Mouse (Mus musculus) testis, adult 2 months (tissue): ENCODE results near the gene Dnaja3. TPM values are rescaled to one million over a fixed set of nuclear protein-coding genes. Genes with fewer than 3 reads are reported as not detected.

ENCODE experiments used
- H3K27ac ChIP-seq: fragments of 200-500 bp; 2 replicates; pipeline ENCODE4 v1.5.1; 2012; ENCODE audit warnings: low read depth, low read length; ENCODE audit not compliant: control insufficient read depth, insufficient read depth
- H3K27me3 ChIP-seq: fragments of 200-500 bp; 2 replicates; pipeline ENCODE4 v1.6.1; 2012; ENCODE audit warnings: mild to moderate bottlenecking, low read length, moderate library complexity; ENCODE audit not compliant: control insufficient read depth, insufficient read depth
- H3K36me3 ChIP-seq: fragments of 200-500 bp; 2 replicates; pipeline ENCODE4 v1.6.1; 2012; ENCODE audit warnings: mild to moderate bottlenecking, low read length; ENCODE audit not compliant: control insufficient read depth, insufficient read depth
- H3K4me1 ChIP-seq: fragments of 200-500 bp; 2 replicates; pipeline ENCODE4 v1.6.1; 2012; ENCODE audit warnings: low read length; ENCODE audit not compliant: control insufficient read depth, insufficient read depth
- H3K4me3 ChIP-seq: fragments of 200-500 bp; 2 replicates; pipeline ENCODE4 v1.5.1; 2012; ENCODE audit warnings: low read depth, mild to moderate bottlenecking, low read length, moderate library complexity, mixed read lengths; ENCODE audit not compliant: control insufficient read depth
- CTCF ChIP-seq: fragments of 200-500 bp; IDR thresholded peaks from 2 replicates; pipeline ENCODE4 v1.5.1; 2012; ENCODE audit warnings: low read depth, mild to moderate bottlenecking, inconsistent platforms, low read length, moderate library complexity; ENCODE audit not compliant: control insufficient read depth, insufficient read depth, insufficient replicate concordance
- POLR2A ChIP-seq: fragments of 200-500 bp; IDR thresholded peaks from 2 replicates; pipeline ENCODE4 v1.6.1; 2012; ENCODE audit warnings: low read depth, mild to moderate bottlenecking, inconsistent platforms, low read length, moderate library complexity; ENCODE audit not compliant: control insufficient read depth
- polyA plus RNA-seq: library from polyadenylated mRNA; depleted of rRNA; stranded (reverse); fragments of >200 nt; gene quantifications from 2 replicates; pipeline ENCODE4 v1.2.3, GENCODE M21; 2012; rRNA removed

Dnaja3 gene
- polyA plus RNA-seq, result 26.7 and 28.0 TPM in 2 replicates

- H3K4me1 ChIP-seq, result peaks cover 20% of the 10 kb centered on the region
- H3K36me3 ChIP-seq, result no peaks in the 10 kb centered on the region
- TF ChIP-seq CTCF, result no peak
- peak; percentile 77 for TF ChIP-seq POLR2A
- H3K4me3 ChIP-seq, result peak within 1 kb of the TSS; percentile 85
- no peaks in the 10 kb centered on the region for H3K27me3 ChIP-seq
- H3K27ac ChIP-seq, result peak within 1 kb of the TSS; percentile 51
These were observed at the start of gene Dnaja3, which contains the start of gene Vasn for GRCm38 (mm10) chr16:4639831-4640237. Gene Dnaja3 (plus strand): TSS chr16:4639989. Gene Vasn (plus strand): TSS chr16:4639941.

- H3K4me1 ChIP-seq, result peaks cover 15% of the 10 kb centered on the region
- H3K36me3 ChIP-seq, result no peaks in the 10 kb centered on the region
- no peak overlapping the region for H3K4me3 ChIP-seq
- no peaks in the 10 kb centered on the region for H3K27me3 ChIP-seq
- no peak overlapping the region for H3K27ac ChIP-seq
- TF ChIP-seq POLR2A, result no peak
- no peak for TF ChIP-seq CTCF
These were observed 49.6 kb upstream of the Dnaja3 start for GRCm38 (mm10) chr16:4590236-4590635.

GRCm38 (mm10) chr16:4592909-4593875 lies 46.6 kb upstream of the Dnaja3 start:
- no peak for TF ChIP-seq POLR2A
- TF ChIP-seq CTCF, result no peak
- peaks cover 12% of the 10 kb centered on the region for H3K4me1 ChIP-seq
- H3K36me3 ChIP-seq, result no peaks in the 10 kb centered on the region
- peak overlapping the region; percentile 83 for H3K4me3 ChIP-seq
- H3K27me3 ChIP-seq, result no peaks in the 10 kb centered on the region
- peak overlapping the region; percentile 7 for H3K27ac ChIP-seq

GRCm38 (mm10) chr16:4593971-4594813 lies 45.6 kb upstream of the Dnaja3 start, which contains the start of gene Glis2:
Gene Glis2 (plus strand): TSS chr16:4594713.
- H3K4me3 ChIP-seq, result peak within 1 kb of the TSS; percentile 83
- no peak for TF ChIP-seq CTCF
- no peaks in the 10 kb centered on the region for H3K27me3 ChIP-seq
- no peaks in the 10 kb centered on the region for H3K36me3 ChIP-seq
- H3K4me1 ChIP-seq, result peaks cover 12% of the 10 kb centered on the region
- H3K27ac ChIP-seq, result peak within 1 kb of the TSS; percentile 66

- peaks cover 12% of the 10 kb centered on the region for H3K4me1 ChIP-seq
- no peak for TF ChIP-seq POLR2A
- no peak for TF ChIP-seq CTCF
These were observed 44.8 kb upstream of the Dnaja3 start for GRCm38 (mm10) chr16:4594814-4595526.

GRCm38 (mm10) chr16:4595527-4595963 lies 44.2 kb upstream of the Dnaja3 start:
- no peak for TF ChIP-seq POLR2A
- no peak for TF ChIP-seq CTCF
- Histone ChIP-seq H3K27me3 (no peaks in the 10 kb centered on the region), H3K4me1 (peaks cover 12% of the 10 kb centered on the region), H3K27ac (no peak overlapping the region), H3K4me3 (no peak overlapping the region), H3K36me3 (no peaks in the 10 kb centered on the region)

More at GRCm38 (mm10) chr16:4594814-4595526, 44.8 kb upstream of the Dnaja3 start:
- Histone ChIP-seq H3K36me3 (no peaks in the 10 kb centered on the region), H3K27me3 (no peaks in the 10 kb centered on the region), H3K4me3 (peak overlapping the region; percentile 83), H3K27ac (peak overlapping the region; percentile 66; the same call in 1 of the 2 replicates)
